Mouse (Mus musculus) lung, adult 18-20 months (tissue): Measurements from ENCODE around the gene Myof.
A peak's percentile ranks its signal among the peaks of the same experiment; 100 is the strongest.

Experiments
- DNase-seq, 2 experiments: peaks; one replicate each; pipeline ENCODE4 v3.0.0; 2022; ENCODE audit warnings: mixed read lengths in 2 of 2

Gene Myof

DNA sequence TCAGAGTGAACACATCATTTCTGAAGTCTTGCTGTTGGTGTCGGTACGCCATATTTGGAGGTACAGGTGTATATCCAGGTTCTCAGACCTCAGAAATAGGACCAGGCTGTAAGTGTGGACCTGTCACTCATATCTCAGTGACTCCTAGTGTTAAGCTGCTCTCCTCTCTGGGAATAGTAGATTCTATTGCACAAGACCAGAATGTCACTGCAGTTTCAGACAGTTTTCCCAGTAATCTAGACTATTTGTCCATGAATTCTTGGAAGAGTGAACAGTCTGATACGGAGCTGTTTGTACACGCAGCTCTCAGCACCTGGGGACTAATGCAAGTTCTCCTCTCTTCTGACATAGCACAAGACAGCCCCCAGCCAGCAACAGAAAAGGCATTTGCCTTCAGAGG lies 42.4 kb downstream of the Myof start:
- DNase-seq, result no peak

GRCm38 (mm10) chr19:37999941-38000340 lies 43.4 kb downstream of the Myof start:
- DNase-seq, result no peak

- no peak for DNase-seq
These were observed 49.1 kb downstream of the Myof start for GRCm38 (mm10) chr19:37994301-37994700.

GRCm38 (mm10) chr19:37992184-37992554 lies 51.2 kb downstream of the Myof start:
- no peak for DNase-seq

- DNase-seq, result no peak
These were observed 51.8 kb downstream of the Myof start for GRCm38 (mm10) chr19:37991399-37992183.

GRCm38 (mm10) chr19:37989971-37990370 lies 53.4 kb downstream of the Myof start:
- DNase-seq, result no peak

DNA sequence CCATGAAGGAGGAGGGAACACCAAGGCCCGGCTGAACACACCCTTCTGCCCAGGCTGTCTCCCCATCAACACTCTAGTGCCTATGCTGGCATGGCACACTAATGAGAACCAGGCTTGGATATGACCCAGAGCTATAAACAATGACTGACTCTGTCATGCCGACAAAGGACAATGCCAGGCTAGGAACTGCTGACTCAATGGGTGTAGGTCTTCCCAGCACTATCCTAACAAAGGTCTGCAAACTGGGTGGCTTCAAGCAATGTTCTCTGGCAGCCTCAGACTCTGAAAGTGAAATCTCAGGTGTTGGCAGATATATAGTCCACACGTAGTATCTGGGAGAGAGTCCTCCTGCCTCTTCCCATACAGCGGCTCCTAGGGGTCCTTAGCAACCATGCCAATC lies 55.2 kb downstream of the Myof start:
- DNase-seq, result no peak

DNA sequence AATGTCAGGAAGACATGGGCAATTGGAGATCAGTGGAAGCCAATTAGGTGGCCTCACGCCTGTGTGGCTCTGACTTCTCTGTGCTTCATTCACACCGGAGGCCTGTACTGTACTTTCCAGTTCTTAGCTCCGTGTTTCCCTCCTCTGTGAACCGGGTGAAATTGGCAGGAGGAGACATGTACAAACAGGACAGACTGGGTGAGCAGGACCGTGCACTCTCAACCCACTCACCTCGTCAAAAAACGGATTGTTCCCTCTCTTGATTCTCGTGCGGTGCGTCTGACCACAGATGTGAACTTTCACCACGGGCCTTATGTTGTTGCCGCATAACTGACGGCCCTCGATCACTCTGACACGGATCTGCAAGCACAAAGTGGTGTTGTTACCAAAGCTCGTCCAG lies 57.6 kb downstream of the Myof start:
- DNase-seq, result peak; percentile 54 to 59

GRCm38 (mm10) chr19:37975951-37976350 lies 67.4 kb downstream of the Myof start:
- DNase-seq, result no peak

- no peak for DNase-seq
These were observed 72.8 kb downstream of the Myof start for GRCm38 (mm10) chr19:37970571-37970970.

DNA sequence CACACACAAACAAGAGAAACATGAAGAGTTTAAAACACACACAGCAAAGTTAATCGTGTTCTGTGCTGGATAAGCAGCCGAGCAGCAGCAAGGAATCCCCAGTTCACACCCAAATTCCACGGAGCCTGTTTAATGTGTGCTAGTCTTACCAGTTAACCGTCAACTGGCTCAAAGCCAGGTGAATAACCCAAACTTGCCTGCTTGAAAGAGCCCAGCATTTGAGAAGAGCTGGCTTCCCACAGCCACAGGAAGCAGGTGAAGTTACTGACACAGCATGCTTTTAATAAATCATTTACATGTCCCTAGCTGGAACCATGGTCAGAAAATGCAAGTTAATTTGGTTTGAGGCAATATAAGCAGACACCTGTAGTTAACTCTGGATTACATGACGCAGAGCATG lies 73.4 kb downstream of the Myof start:
- no peak for DNase-seq

DNA sequence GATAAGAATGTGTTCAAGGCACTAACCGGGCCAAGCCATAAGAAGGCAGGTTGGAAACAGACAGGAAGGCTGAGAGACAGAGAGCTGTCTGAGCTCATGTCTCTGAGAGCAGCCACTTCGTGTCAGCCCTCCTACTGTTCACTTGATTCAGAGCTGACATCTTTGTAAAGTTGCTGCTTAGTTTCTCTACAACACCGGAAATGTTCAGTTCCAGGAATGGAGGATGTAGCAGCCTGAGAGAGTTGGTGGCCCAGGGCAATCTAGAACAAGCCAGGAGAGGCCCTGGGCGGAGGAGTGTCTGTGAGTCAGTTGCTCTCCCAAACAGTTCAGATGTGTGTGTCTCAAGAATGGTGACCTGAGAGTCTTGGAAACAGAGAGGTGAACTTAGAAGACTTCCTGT lies 77.5 kb downstream of the Myof start:
- DNase-seq, result no peak

DNA sequence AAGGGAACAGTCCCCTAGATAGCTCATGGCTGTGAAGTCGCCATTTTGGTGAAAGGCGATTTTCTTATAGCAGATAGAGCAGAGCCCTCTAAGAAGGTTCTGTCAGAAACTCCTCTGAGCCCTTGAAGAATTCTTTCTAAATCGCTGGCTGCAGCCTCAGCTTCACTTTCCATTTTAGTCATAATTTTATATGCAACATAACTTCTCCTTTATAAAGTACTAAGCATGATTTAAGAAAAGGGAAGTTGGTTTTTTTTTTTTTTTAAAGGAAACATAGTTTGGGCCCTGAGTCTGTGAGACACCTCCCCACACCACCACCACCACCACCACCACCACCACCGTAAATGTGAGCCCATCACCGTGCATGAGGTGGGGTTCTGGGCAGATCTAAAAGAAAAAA lies 80.0 kb downstream of the Myof start:
- DNase-seq, result no peak

- DNase-seq, result no peak
These were observed 82.6 kb downstream of the Myof start for GRCm38 (mm10) chr19:37960791-37961190.

- DNase-seq, result no peak
These were observed 83.7 kb downstream of the Myof start for GRCm38 (mm10) chr19:37959543-37960215.

DNA sequence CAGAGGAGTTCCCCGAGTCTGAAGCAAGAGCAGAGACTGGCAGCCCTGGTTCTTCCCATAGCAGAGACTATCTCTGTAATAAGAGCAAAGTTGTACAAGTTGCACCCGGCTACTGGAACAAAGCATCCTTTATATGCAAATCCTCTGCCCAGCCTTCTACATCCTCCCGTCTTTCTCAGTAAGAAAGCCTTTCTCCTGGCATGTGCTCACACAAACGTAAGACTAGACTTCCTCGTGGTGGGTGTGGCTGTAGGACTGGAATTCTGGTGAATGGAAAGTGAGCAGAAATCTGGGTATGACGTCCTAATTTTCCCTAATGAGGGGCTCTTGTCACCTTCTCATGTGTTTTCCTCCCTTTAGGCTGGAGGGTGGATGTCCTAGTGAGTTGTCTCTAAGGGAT lies 84.3 kb downstream of the Myof start:
- DNase-seq, result no peak

GRCm38 (mm10) chr19:37957256-37957655 lies 86.1 kb downstream of the Myof start:
- peak; percentile 54 to 63 for DNase-seq

DNA sequence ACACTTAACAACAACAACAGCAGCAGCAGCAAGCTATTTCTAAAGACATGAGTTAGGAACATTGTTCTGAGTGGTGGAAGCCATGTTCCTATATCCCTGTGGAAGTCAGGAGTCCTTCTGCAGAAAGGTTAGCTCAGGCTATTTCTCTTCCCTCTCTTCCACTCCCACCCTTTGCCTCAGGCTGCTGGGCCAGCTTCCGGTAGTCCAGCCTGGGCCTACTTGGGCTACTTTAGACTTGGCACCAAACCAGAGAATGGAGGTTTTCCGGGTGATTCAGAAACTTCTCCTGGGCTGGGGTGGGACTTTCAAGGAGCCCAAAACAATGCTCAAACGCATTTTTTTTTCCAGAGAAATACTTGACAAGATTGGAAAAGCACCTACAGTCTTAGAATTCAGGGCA lies 87.4 kb downstream of the Myof start:
- peak; percentile 61 to 66 for DNase-seq

DNA sequence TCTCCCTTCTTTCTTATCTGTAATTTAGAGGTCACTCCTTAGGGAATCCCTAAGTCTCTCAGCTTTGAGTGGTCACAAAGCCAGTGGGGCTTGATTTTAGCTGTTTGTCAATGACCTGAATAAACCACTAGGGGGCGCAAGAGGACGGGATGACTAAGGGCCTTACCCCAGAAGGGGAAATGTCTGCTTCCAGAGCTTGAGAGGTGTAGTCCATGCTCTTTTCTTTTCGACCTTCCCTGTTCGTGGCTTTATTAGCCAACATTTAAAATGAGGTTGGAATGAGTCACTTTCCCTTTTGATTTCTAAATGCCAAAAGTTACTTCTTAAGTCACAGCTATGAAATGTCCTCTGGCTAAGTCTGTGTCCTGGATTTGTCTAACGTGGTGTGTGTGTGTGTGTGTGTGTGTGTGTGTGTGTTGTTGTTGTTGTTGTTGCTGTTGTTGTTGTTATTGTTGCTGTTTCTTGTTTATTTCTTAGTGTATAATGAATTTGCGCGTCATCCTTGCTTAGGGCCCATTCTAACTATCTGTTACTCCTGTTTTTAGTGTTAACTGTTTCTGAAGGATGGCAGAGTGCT lies 87.9 kb downstream of the Myof start:
- peak; percentile 72 to 85 for DNase-seq

- no peak for DNase-seq
These were observed 88.6 kb downstream of the Myof start for GRCm38 (mm10) chr19:37954772-37955171.

DNA sequence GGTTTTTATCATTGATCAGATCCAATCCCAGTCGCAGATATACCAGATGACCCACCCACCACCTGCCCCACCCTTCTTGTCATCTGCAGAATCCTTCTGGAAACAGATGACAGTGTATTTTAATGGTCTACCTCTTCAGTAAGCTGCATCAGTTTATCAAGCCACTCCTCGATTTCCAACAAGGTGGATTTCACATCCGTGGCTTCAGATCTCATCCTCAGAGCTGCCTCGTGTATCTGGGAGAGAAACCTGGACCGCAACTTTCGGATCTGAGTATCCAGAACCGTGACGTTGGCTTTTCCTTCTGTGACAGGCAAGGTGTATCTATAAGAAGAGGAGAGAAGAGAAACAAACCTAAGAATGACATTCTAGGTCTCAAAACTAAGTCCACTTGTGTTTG lies 89.1 kb downstream of the Myof start:
- DNase-seq, result no peak

- no peak for DNase-seq
These were observed 96.7 kb downstream of the Myof start for GRCm38 (mm10) chr19:37946696-37947095.

DNA sequence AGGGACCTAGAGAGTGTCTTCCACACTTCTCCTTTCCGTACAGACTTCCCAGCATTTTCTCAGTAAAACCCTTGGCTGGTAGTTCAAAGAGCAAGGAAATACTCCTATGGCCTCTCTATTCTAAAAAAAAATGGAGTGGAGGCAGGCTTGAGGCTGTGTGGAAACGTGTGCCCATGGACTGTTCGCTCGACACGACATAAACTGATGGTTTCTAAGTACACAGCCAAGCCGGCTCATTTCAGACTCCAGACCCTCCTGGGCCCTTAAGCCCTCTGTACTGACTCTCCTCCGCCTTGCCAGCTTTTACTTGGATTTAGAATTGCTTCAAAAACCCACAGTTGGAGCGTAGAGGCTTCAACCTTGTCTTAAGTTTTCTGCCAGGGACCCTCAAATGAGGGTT lies 97.3 kb downstream of the Myof start:
- DNase-seq, result no peak

DNA sequence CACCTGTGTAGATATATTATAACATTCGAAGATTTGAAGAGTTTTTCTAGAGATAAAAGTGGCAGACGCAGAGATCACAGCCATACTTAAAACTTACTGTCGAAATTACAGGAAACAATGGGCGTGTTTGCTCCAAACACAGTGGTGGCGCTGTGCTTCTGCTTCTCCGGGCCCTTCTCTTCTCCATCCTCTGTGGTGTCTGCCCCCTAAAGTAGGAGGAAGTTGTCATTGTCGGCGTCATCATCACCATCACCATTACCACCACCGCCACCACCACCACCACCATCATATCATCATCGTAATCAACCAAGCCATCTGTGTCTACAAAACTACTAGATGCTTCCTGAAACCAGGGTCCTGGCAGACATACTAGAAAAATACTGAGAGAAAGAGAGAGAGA lies 104.2 kb downstream of the Myof start:
- DNase-seq, result no peak
